Comparison of ENCODE assay signal across 30 mouse cellular contexts in the genomic region with DNA sequence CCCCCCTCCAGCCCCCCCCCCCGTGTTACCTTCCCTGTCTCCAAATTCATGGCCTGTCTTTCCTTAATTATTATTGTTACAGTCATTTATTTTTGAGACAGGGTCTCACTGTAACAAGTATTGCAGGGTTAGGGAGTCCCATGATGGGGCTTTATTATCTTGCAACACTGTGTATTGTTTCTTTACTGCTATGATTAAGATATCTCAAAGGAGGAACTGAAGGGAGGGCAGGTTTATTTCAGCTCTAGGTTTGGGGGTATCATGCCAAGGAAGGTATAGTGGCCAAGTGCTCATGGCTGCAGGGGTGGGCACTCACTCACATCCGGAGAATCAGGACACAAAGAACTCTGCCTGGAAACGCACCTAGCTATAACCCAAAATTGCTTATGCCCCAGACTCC.
"Had no signal": no experiment of that assay in that cellular context is flagged by ENCODE, and none has a peak within 500 bp of the region (broad histone marks: within the 10 kb centered on the region; RNA-seq: fewer than 3 reads in every experiment).

No protein-coding gene starts in this region.

- H3K27ac ChIP-seq: heart, embryonic 10.5 days; heart, embryonic 13.5 days; heart, embryonic 15.5 days; hindbrain, embryonic 10.5 days; hindbrain, embryonic 12.5 days; hindbrain, embryonic 13.5 days; hindbrain, embryonic 14.5 days; hindbrain, embryonic 15.5 days; hindbrain, postnatal 0 days; intestine, embryonic 15.5 days; kidney, embryonic 15.5 days; kidney, postnatal 0 days; layer of hippocampus, adult 2 months; left cerebral cortex, adult 2 months had no signal

- H3K36me3 ChIP-seq: heart, embryonic 10.5 days; heart, embryonic 12.5 days; heart, embryonic 13.5 days; heart, embryonic 15.5 days; hindbrain, embryonic 10.5 days; hindbrain, embryonic 12.5 days; hindbrain, embryonic 13.5 days; hindbrain, embryonic 15.5 days; intestine, embryonic 15.5 days; kidney, embryonic 15.5 days had no signal

- ATAC-seq: hindbrain, postnatal 0 days; inflammation-experienced regulatory T-cells, adult 6 months; intestine, embryonic 15.5 days; intestine, embryonic 16.5 days had no signal

- H3K4me3 ChIP-seq: heart, embryonic 10.5 days; heart, embryonic 12.5 days; heart, embryonic 13.5 days; heart, embryonic 15.5 days; hindbrain, embryonic 10.5 days; hindbrain, embryonic 12.5 days; hindbrain, embryonic 13.5 days; hindbrain, embryonic 15.5 days; intestine, embryonic 15.5 days; kidney, embryonic 15.5 days; layer of hippocampus, adult 2 months; left cerebral cortex, adult 2 months had no signal

- H3K27me3 ChIP-seq: intestine, embryonic 15.5 days; kidney, embryonic 15.5 days had no signal

- H3K9me3 ChIP-seq: heart, embryonic 10.5 days; heart, embryonic 12.5 days; heart, embryonic 13.5 days; heart, embryonic 15.5 days; hindbrain, embryonic 10.5 days; hindbrain, embryonic 12.5 days; hindbrain, embryonic 13.5 days; hindbrain, embryonic 15.5 days; intestine, embryonic 15.5 days; kidney, embryonic 15.5 days had no signal

- H3K4me1 ChIP-seq: intestine, embryonic 15.5 days had no signal

- DNase-seq: heart, postnatal 10 days; heart, postnatal 14 days; heart, postnatal 36 days; kidney, adult 11 months; kidney, adult 18-20 months; kidney, adult 8-10 months; kidney, adult 9 months; kidney, postnatal 10 days; kidney, postnatal 14 days; kidney, postnatal 4 days; layer of hippocampus, adult 9-11 months; layer of hippocampus, postnatal 36 days had no signal

- H3K4me2 ChIP-seq: heart, embryonic 11.5 days; heart, embryonic 12.5 days; heart, embryonic 13.5 days; heart, embryonic 15.5 days; hindbrain, embryonic 12.5 days; hindbrain, embryonic 13.5 days; hindbrain, embryonic 14.5 days; hindbrain, embryonic 15.5 days; intestine, embryonic 15.5 days; kidney, embryonic 15.5 days had no signal

- H3K9ac ChIP-seq: heart, embryonic 12.5 days; heart, embryonic 13.5 days; heart, embryonic 15.5 days; hindbrain, embryonic 12.5 days; hindbrain, embryonic 13.5 days; hindbrain, embryonic 14.5 days; hindbrain, embryonic 15.5 days; intestine, embryonic 15.5 days; kidney, embryonic 15.5 days had no signal
